ENCODE assay signal across 16 mouse cellular contexts in genomic region chr10:77016080-77016479, GRCm38 (mm10).
"Had no signal": no experiment of that assay in that cellular context is flagged by ENCODE, and none has a peak within 500 bp of the region (broad histone marks: within the 10 kb centered on the region; RNA-seq: fewer than 3 reads in every experiment).

No protein-coding gene starts in this region.

- DNase-seq: layer of hippocampus, adult 9-11 months; left cerebral cortex, postnatal 4 days; liver; lung, adult 18-20 months; lung, postnatal 10 days; lung, postnatal 36 days; thymus, adult 18-20 months; thymus, postnatal 36 days had no signal

- H3K9me3 ChIP-seq: limb, embryonic 13.5 days; liver, embryonic 12.5 days; liver, embryonic 15.5 days; lung, embryonic 15.5 days; midbrain, embryonic 12.5 days; midbrain, embryonic 15.5 days had no signal

- H3K27me3 ChIP-seq: limb, embryonic 13.5 days; liver, embryonic 15.5 days; lung, embryonic 15.5 days; midbrain, embryonic 12.5 days; midbrain, embryonic 15.5 days had no signal

- H3K9ac ChIP-seq: limb, embryonic 13.5 days; liver, embryonic 12.5 days; liver, embryonic 15.5 days; lung, embryonic 15.5 days; midbrain, embryonic 12.5 days; midbrain, embryonic 15.5 days had no signal

- H3K4me2 ChIP-seq: limb, embryonic 13.5 days; liver, embryonic 12.5 days; liver, embryonic 15.5 days; lung, embryonic 15.5 days; midbrain, embryonic 12.5 days; midbrain, embryonic 15.5 days had no signal

- H3K4me3 ChIP-seq: layer of hippocampus, adult 2 months; limb, embryonic 13.5 days; liver, embryonic 12.5 days; liver, embryonic 15.5 days; lung, embryonic 15.5 days; midbrain, embryonic 12.5 days; midbrain, embryonic 15.5 days had no signal

- H3K4me1 ChIP-seq: limb, embryonic 13.5 days; liver, embryonic 15.5 days; lung, embryonic 15.5 days; midbrain, embryonic 15.5 days had no signal

- H3K36me3 ChIP-seq: limb, embryonic 13.5 days; liver, embryonic 12.5 days; liver, embryonic 15.5 days; lung, embryonic 15.5 days; midbrain, embryonic 12.5 days; midbrain, embryonic 15.5 days had no signal

- H3K27ac ChIP-seq: kidney, postnatal 0 days; layer of hippocampus, adult 2 months; limb, embryonic 13.5 days; liver, embryonic 12.5 days; liver, embryonic 15.5 days; lung, embryonic 15.5 days; midbrain, embryonic 12.5 days; midbrain, embryonic 15.5 days had no signal
